Comparison of ENCODE assay signal across 15 mouse cellular contexts in the genomic region with DNA sequence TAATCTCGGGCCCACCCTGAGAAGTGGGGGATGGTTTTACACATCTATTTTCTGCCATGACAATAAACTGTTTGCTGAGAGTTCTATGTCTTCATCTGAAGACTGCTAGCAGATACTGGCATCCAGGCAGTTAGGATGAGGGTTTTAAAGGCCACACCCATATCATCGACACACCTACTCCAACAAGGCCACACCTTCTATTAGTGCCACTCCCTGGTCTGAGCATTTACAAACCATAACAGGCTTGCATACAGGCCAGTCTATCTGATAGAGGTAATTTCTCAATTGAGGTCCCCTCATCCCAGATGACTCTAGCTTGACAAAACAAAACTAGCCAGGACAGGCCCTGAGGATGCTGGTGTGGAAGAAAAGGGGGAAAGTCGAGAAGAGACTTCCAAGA. TPM values are rescaled to one million over a fixed set of nuclear protein-coding genes. Genes with fewer than 3 reads are reported as not detected.
A peak's percentile ranks its signal among the peaks of the same experiment; 100 is the strongest.
DNase-seq lines count a peak whose midpoint lies in the region; ATAC-seq and TF ChIP-seq lines count a peak whose summit lies in the region.
"Had no signal": no experiment of that assay in that cellular context is flagged by ENCODE, and none has a peak within 500 bp of the region (broad histone marks: within the 10 kb centered on the region; RNA-seq: fewer than 3 reads in every experiment).

No protein-coding gene starts in this region.

- ATAC-seq in heart, embryonic 15.5 days (replicated peaks; ENCODE audit: insufficient number of reproducible peaks, insufficient read depth, low FRiP score, low read depth) = no peak
- ATAC-seq in lung, postnatal 0 days = no peak
- ATAC-seq in intestine, embryonic 16.5 days = no peak

- peak overlapping the region; percentile 98 for H3K27ac ChIP-seq in heart, embryonic 15.5 days
- peak overlapping the region; percentile 92; the same call in 1 of the 2 replicates for H3K27ac ChIP-seq in lung, postnatal 0 days (ENCODE audit: low read length)
- H3K27ac ChIP-seq in intestine, embryonic 16.5 days (ENCODE audit: low read length) = peak overlapping the region; percentile 95

- peaks cover 60% of the 10 kb centered on the region for H3K4me1 ChIP-seq in heart, embryonic 15.5 days (replicated peaks)
- H3K4me1 ChIP-seq in lung, postnatal 0 days (ENCODE audit: insufficient read depth, low read depth, low read length) = peaks cover 12% of the 10 kb centered on the region
- H3K4me1 ChIP-seq in intestine, embryonic 16.5 days (ENCODE audit: control insufficient read depth, insufficient read depth, low read length) = peaks cover 23% of the 10 kb centered on the region

- no peak for TF ChIP-seq EP300 in lung, postnatal 0 days (IDR thresholded peaks at IDR 0.05)

- no peaks in the 10 kb centered on the region for H3K27me3 ChIP-seq in heart, embryonic 15.5 days
- H3K27me3 ChIP-seq in lung, postnatal 0 days (replicated peaks; ENCODE audit: insufficient read depth, low read length) = no peaks in the 10 kb centered on the region
- H3K27me3 ChIP-seq in intestine, embryonic 16.5 days (replicated peaks; ENCODE audit: control insufficient read depth, insufficient read depth, low read length) = no peaks in the 10 kb centered on the region

- no peak for DNase-seq in heart, postnatal 25 days (ENCODE audit: low spot score)
- no peak for DNase-seq in lung, postnatal 0 days (ENCODE audit: low spot score)
- no peak for DNase-seq in lung, adult 18-20 months
- DNase-seq in spleen, postnatal 10 days (ENCODE audit: low spot score in 2 of 2) = no peak
- DNase-seq in urinary bladder, postnatal 36 days (ENCODE audit: low spot score in 2 of 2) = no peak
- no peak for DNase-seq in cerebellum, adult 9-10 months
- DNase-seq: adrenal gland, postnatal 36 days; cerebellum, adult 2 months; left cerebral cortex, postnatal 4 days; retina, postnatal 1 day; thymus, postnatal 36 days had no signal

- WGBS in heart, embryonic 15.5 days = 69% methylated on average over 3 of the region's 3 CpGs
- 79% methylated on average over 3 of the region's 3 CpGs for WGBS in lung, postnatal 0 days
- 64% methylated on average over 3 of the region's 3 CpGs for WGBS in intestine, embryonic 16.5 days

- H3K9ac ChIP-seq in heart, embryonic 15.5 days = no peak overlapping the region
- H3K9ac ChIP-seq in lung, postnatal 0 days (replicated peaks; ENCODE audit: low read depth) = no peak overlapping the region
- 0 out of 2 replicates have a peak overlapping the region, but pooled peaks have one; percentile 55 for H3K9ac ChIP-seq in intestine, embryonic 16.5 days (ENCODE audit: low read depth, low read length)

- H3K4me2 ChIP-seq in heart, embryonic 15.5 days = no peak overlapping the region
- H3K4me2 ChIP-seq in lung, postnatal 0 days (replicated peaks; ENCODE audit: low read depth, low read length) = no peak overlapping the region
- H3K4me2 ChIP-seq in intestine, embryonic 16.5 days (ENCODE audit: low read depth, low read length) = no peak overlapping the region

- no peaks in the 10 kb centered on the region for H3K9me3 ChIP-seq in heart, embryonic 15.5 days (replicated peaks)
- H3K9me3 ChIP-seq in lung, postnatal 0 days (ENCODE audit: low read length) = no peaks in the 10 kb centered on the region
- H3K9me3 ChIP-seq in intestine, embryonic 16.5 days (ENCODE audit: control insufficient read depth, low read length) = no peaks in the 10 kb centered on the region

- no peaks in the 10 kb centered on the region for H3K36me3 ChIP-seq in heart, embryonic 15.5 days
- no peaks in the 10 kb centered on the region for H3K36me3 ChIP-seq in lung, postnatal 0 days (ENCODE audit: insufficient read depth, low read length)
- no peaks in the 10 kb centered on the region for H3K36me3 ChIP-seq in intestine, embryonic 16.5 days (ENCODE audit: control insufficient read depth, insufficient read depth, low read length)

- no peak for TF ChIP-seq CTCF in lung, postnatal 0 days (IDR thresholded peaks at IDR 0.05)

- H3K4me3 ChIP-seq in heart, embryonic 15.5 days = no peak overlapping the region
- H3K4me3 ChIP-seq in lung, postnatal 0 days (ENCODE audit: low read depth, low read length) = no peak overlapping the region
- H3K4me3 ChIP-seq in intestine, embryonic 16.5 days (ENCODE audit: low read length) = no peak overlapping the region

- intact Hi-C loops in heart, postnatal 25 days (cut with DNase I) = loop anchor here (5.0 kb wide), 1 partner anchor 182 kb away; no protein-coding TSS in a partner anchor

RNA-seq across cellular contexts. Expression of a gene that starts 8.9 kb away (rescaled TPM):
- 0.19 and 0.26 TPM in 2 replicates for polyA plus RNA-seq in heart, embryonic 15.5 days (2015; fragmentation: Nextera tagmentation; extraction: Ambion mirVana)
- total RNA-seq in heart, postnatal 25 days (2021) = under 1 TPM; 0.67 to 0.86 TPM
- polyA plus RNA-seq in lung, postnatal 0 days (2015; fragmentation: Nextera tagmentation; extraction: Ambion mirVana) = 0.10 TPM in 1 of 2 replicates, not detected in the other
- polyA plus RNA-seq in intestine, embryonic 16.5 days (2015; fragmentation: Nextera tagmentation; extraction: Ambion mirVana) = 0.38 and 0.42 TPM in 2 replicates
- total RNA-seq: CH12.LX; hematopoietic stem cell, adult 5-6 weeks; left cerebral cortex, postnatal 4 days had no signal

RNA-seq across cellular contexts. Expression of a gene that starts 14.8 kb away (rescaled TPM):
- polyA plus RNA-seq in heart, embryonic 15.5 days (2015; fragmentation: Nextera tagmentation; extraction: Ambion mirVana) = 776 and 844 TPM in 2 replicates
- total RNA-seq in heart, postnatal 25 days (2021) = over 10,000 TPM; 17,245 to 18,320 TPM
- polyA plus RNA-seq in lung, postnatal 0 days (2015; fragmentation: Nextera tagmentation; extraction: Ambion mirVana) = 0.84 and 1.1 TPM in 2 replicates
- 0.48 and 0.56 TPM in 2 replicates for polyA plus RNA-seq in intestine, embryonic 16.5 days (2015; fragmentation: Nextera tagmentation; extraction: Ambion mirVana)
- total RNA-seq: CH12.LX; hematopoietic stem cell, adult 5-6 weeks; left cerebral cortex, postnatal 4 days had no signal

Comparison
In these comparisons a context has a peak if more than half of its experiments do, and no peak if none do; other contexts are left out.
1. RNA of a gene that starts 14.8 kb away (polyA plus RNA-seq): 776 to 844 TPM in heart, embryonic 15.5 days; 0.84 to 1.1 TPM in lung, postnatal 0 days and 0.48 to 0.56 TPM in intestine, embryonic 16.5 days; every median in the first group is over 100 times any median in the second.
2. Peak in every context shown above with its lines, with median percentiles within 50 percentile points of each other: H3K27ac ChIP-seq.